Mouse (Mus musculus): Measurements from ENCODE around the gene Ppp1r13l. TPM values are rescaled to one million over a fixed set of nuclear protein-coding genes. Genes with fewer than 3 reads are reported as not detected.

Ppp1r13l gene
- total and polyA plus RNA-seq, 2 experiments, result 0.18 to 4.6 TPM

DNA sequence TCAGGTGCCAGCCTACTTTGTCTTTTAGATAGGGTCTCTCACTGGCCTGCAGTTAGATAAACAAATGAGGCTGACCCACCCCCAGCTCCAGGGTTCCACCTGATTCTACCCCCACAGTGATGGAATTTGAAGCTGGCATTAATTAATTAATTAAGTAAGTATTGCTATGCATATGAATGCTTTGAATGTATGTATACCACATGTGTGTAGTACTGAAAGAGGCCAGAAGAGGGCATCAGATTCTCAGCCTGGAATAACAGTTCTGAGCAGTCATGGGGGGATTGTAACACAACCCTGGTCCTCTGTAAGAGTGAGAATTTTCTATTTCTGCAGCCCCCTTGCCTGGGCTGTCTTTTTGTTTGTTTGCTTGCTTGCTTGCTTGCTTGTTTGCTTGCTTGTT is 31.1 kb upstream of the Ppp1r13l start:
- TF ChIP-seq CTCF (IDR thresholded peaks at IDR 0.05; ENCODE audit: low read depth, low read length) (peak; percentile 23; the same call in 1 of the 2 replicates), POLR2A (IDR thresholded peaks at IDR 0.05; ENCODE audit: extremely low read depth, insufficient read depth, low read length) (no peak)
- Histone ChIP-seq H3K4me1 (ENCODE audit: control insufficient read depth, insufficient read depth, low read length) (peaks cover 4% of the 10 kb centered on the region; the same call in 1 of the 2 replicates), H3K27me3 (ENCODE audit: control insufficient read depth, insufficient read depth, low read length) (no peaks in the 10 kb centered on the region), H3K79me2 (ENCODE audit: control insufficient read depth, insufficient read depth, low read length) (no peaks in the 10 kb centered on the region), H3K4me3 (ENCODE audit: insufficient read depth, low read depth, low read length) (no peak overlapping the region), H3K27ac (replicated peaks; ENCODE audit: insufficient read depth, low read depth, low read length) (no peak overlapping the region), H3K9ac (ENCODE audit: low read depth, low read length) (no peak overlapping the region), H3K36me3 (ENCODE audit: control insufficient read depth, insufficient read depth, low read length) (no peaks in the 10 kb centered on the region)
- no peak for DNase-seq (ENCODE audit: extremely low read depth, low read depth, low spot score)

DNA sequence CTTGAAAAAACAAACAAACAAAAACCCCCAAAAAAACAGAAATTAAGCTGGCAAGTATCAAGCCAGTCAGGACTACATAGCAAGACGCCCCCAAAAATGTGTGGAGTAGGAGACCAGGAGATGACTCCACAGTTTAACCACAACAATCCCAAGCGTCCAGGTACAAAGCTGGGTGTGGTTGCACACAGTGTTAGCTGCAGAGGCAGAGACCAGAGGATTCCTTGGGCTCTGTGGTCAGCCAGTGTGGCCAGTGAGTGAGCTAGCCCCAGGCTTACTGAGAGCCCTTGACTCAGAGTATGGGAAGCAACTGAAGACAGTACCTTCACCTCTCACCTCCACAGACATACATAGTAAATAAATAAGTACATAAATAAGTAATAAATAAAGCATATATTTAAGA is 27.6 kb upstream of the Ppp1r13l start:
- WGBS, result 90% methylated on average over 2 of the region's 2 CpGs
- no peak for DNase-seq (ENCODE audit: extremely low read depth, low read depth, low spot score)
- TF ChIP-seq POLR2A (IDR thresholded peaks at IDR 0.05; ENCODE audit: extremely low read depth, insufficient read depth, low read length), result no peak
- no peak for TF ChIP-seq CTCF (IDR thresholded peaks at IDR 0.05; ENCODE audit: low read depth, low read length)
- H3K27me3 ChIP-seq (ENCODE audit: control insufficient read depth, insufficient read depth, low read length), result no peaks in the 10 kb centered on the region
- H3K4me3 ChIP-seq (ENCODE audit: insufficient read depth, low read depth, low read length), result no peak overlapping the region
- no peaks in the 10 kb centered on the region for H3K36me3 ChIP-seq (ENCODE audit: control insufficient read depth, insufficient read depth, low read length)
- H3K9ac ChIP-seq (ENCODE audit: low read depth, low read length), result no peak overlapping the region
- peaks cover 4% of the 10 kb centered on the region; the same call in 1 of the 2 replicates for H3K4me1 ChIP-seq (ENCODE audit: control insufficient read depth, insufficient read depth, low read length)
- no peaks in the 10 kb centered on the region for H3K79me2 ChIP-seq (ENCODE audit: control insufficient read depth, insufficient read depth, low read length)
- no peak overlapping the region for H3K27ac ChIP-seq (replicated peaks; ENCODE audit: insufficient read depth, low read depth, low read length)

DNA sequence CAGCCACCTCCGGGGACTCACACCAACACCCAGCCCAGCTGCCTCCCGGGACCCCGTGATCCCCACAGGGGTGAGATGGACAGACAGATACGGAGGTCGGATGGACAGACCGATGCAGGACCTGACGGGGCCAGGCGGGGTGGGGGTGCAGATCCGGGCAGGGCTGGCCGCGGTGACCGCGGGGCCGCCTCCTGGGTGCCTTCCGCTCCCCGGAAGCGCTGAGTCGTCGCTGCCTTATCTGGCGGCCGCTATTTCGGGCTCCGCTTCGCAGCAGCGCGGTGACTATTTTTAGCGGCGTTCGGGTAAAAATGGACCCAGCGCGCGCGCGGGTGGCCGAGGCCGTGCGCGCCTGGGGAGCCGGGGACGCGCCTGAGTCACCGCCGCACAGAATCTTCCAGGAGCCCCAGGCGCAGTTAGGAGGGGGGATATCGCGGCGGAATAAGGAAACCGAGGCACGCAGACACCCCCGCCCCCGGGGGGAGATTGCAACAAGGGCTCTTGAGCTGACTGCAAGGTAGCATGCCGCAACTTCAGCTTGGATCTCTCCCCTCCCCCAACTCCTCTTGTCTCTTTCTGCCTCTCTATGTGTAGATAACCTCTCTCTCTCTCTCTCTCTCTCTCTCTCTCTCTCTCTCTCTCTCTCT is 26.7 kb upstream of the Ppp1r13l start:
- Histone ChIP-seq H3K79me2 (ENCODE audit: control insufficient read depth, insufficient read depth, low read length) (no peaks in the 10 kb centered on the region), H3K27ac (replicated peaks; ENCODE audit: insufficient read depth, low read depth, low read length) (peak overlapping the region; percentile 30), H3K36me3 (ENCODE audit: control insufficient read depth, insufficient read depth, low read length) (no peaks in the 10 kb centered on the region), H3K9ac (ENCODE audit: low read depth, low read length) (peak overlapping the region; percentile 76), H3K4me3 (ENCODE audit: insufficient read depth, low read depth, low read length) (peak overlapping the region; percentile 52), H3K4me1 (ENCODE audit: control insufficient read depth, insufficient read depth, low read length) (peaks cover 1% of the 10 kb centered on the region; the same call in 1 of the 2 replicates), H3K27me3 (ENCODE audit: control insufficient read depth, insufficient read depth, low read length) (no peaks in the 10 kb centered on the region)
- TF ChIP-seq POLR2A (IDR thresholded peaks at IDR 0.05; ENCODE audit: extremely low read depth, insufficient read depth, low read length) (no peak), CTCF (IDR thresholded peaks at IDR 0.05; ENCODE audit: low read depth, low read length) (no peak)
- under 1% methylated on average over 52 of the region's 52 CpGs for WGBS
- DNase-seq (ENCODE audit: extremely low read depth, low read depth, low spot score), result no peak

DNA sequence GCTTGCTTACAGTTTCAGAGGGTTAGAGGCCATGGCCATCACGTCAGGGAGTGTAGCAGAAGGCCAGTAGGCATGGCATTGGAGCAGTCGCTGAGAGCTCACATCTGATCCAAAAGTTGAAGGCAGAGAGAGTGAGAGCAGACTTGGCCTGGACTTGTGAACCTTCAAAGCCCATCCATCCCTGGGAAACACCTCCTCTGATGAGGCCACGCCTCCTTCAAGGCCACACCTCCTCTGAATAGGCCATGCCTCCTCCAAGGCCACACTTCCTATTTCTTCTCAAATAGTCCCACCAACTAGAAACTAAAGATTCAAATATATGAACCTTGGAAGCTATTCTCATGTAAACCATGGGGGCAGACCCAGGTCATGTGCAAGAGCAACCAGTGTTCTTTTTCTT is 24.0 kb upstream of the Ppp1r13l start:
- Histone ChIP-seq H3K4me1 (ENCODE audit: control insufficient read depth, insufficient read depth, low read length) (peaks cover 1% of the 10 kb centered on the region; the same call in 1 of the 2 replicates), H3K79me2 (ENCODE audit: control insufficient read depth, insufficient read depth, low read length) (no peaks in the 10 kb centered on the region), H3K27me3 (ENCODE audit: control insufficient read depth, insufficient read depth, low read length) (no peaks in the 10 kb centered on the region), H3K4me3 (ENCODE audit: insufficient read depth, low read depth, low read length) (no peak overlapping the region), H3K9ac (ENCODE audit: low read depth, low read length) (no peak overlapping the region), H3K36me3 (ENCODE audit: control insufficient read depth, insufficient read depth, low read length) (no peaks in the 10 kb centered on the region), H3K27ac (replicated peaks; ENCODE audit: insufficient read depth, low read depth, low read length) (no peak overlapping the region)
- 40% methylated on average over 3 of the region's 3 CpGs for WGBS
- TF ChIP-seq CTCF (IDR thresholded peaks at IDR 0.05; ENCODE audit: low read depth, low read length) (no peak), POLR2A (IDR thresholded peaks at IDR 0.05; ENCODE audit: extremely low read depth, insufficient read depth, low read length) (no peak)
- peak; percentile 65 for DNase-seq (ENCODE audit: extremely low read depth, low read depth, low spot score)

DNA sequence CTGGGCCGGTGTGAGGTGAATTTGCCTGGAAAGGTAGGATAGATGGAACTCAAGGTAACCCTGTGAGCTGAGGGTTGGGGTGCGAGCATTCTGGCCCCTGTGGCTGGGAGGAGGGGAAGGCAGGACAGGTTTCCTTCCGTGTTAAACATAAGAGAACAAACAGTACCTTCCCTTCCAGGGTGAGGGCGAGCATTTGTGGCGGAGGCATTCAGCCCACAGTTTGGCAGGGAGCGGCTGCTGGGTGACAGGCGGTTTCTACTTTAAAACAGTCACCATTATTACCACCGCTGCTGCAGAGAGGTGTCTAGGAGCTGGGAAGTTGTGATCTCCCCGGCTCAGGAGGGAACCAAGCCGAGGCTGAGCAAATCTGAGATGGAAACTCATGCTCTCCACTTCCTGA is 22.4 kb upstream of the Ppp1r13l start:
- no peak overlapping the region for H3K4me3 ChIP-seq (ENCODE audit: insufficient read depth, low read depth, low read length)
- no peak overlapping the region for H3K9ac ChIP-seq (ENCODE audit: low read depth, low read length)
- H3K27ac ChIP-seq (replicated peaks; ENCODE audit: insufficient read depth, low read depth, low read length), result no peak overlapping the region
- TF ChIP-seq CTCF (IDR thresholded peaks at IDR 0.05; ENCODE audit: low read depth, low read length) (no peak), POLR2A (IDR thresholded peaks at IDR 0.05; ENCODE audit: extremely low read depth, insufficient read depth, low read length) (no peak)
- peaks cover 1% of the 10 kb centered on the region; the same call in 1 of the 2 replicates for H3K4me1 ChIP-seq (ENCODE audit: control insufficient read depth, insufficient read depth, low read length)
- H3K27me3 ChIP-seq (ENCODE audit: control insufficient read depth, insufficient read depth, low read length), result 0 out of 2 replicates have a peak, but pooled peaks cover 2% of the 10 kb centered on the region
- H3K36me3 ChIP-seq (ENCODE audit: control insufficient read depth, insufficient read depth, low read length), result no peaks in the 10 kb centered on the region
- 78% methylated on average over 10 of the region's 10 CpGs for WGBS
- H3K79me2 ChIP-seq (ENCODE audit: control insufficient read depth, insufficient read depth, low read length), result no peaks in the 10 kb centered on the region
- DNase-seq (ENCODE audit: extremely low read depth, low read depth, low spot score), result no peak

DNA sequence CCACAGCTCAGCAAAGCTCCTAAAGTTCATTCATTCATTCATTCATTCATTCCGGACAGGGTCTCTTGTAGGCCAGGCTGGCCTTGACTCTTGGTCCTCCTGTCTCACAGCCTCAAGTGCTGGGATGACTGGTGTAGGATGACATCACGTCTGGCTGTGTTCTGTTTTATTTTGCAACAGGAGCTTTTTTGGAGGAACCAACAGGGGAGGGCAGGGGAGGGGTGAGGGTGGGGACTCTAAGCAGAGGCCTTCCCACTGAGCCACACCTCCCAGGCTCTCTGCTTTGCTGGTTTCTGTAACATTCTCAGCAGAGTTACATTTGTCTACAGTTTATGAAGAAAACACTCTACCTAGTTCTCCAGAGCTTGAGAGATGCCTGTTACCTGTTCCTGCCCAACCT is 21.5 kb upstream of the Ppp1r13l start:
- 52% methylated on average over 2 of the region's 2 CpGs for WGBS
- Histone ChIP-seq H3K36me3 (ENCODE audit: control insufficient read depth, insufficient read depth, low read length) (no peaks in the 10 kb centered on the region), H3K4me3 (ENCODE audit: insufficient read depth, low read depth, low read length) (no peak overlapping the region), H3K4me1 (ENCODE audit: control insufficient read depth, insufficient read depth, low read length) (peaks cover 1% of the 10 kb centered on the region; the same call in 1 of the 2 replicates), H3K27ac (replicated peaks; ENCODE audit: insufficient read depth, low read depth, low read length) (no peak overlapping the region), H3K79me2 (ENCODE audit: control insufficient read depth, insufficient read depth, low read length) (no peaks in the 10 kb centered on the region), H3K9ac (ENCODE audit: low read depth, low read length) (no peak overlapping the region), H3K27me3 (ENCODE audit: control insufficient read depth, insufficient read depth, low read length) (0 out of 2 replicates have a peak, but pooled peaks cover 2% of the 10 kb centered on the region)
- TF ChIP-seq CTCF (IDR thresholded peaks at IDR 0.05; ENCODE audit: low read depth, low read length), result no peak
- no peak for TF ChIP-seq POLR2A (IDR thresholded peaks at IDR 0.05; ENCODE audit: extremely low read depth, insufficient read depth, low read length)
- DNase-seq (ENCODE audit: extremely low read depth, low read depth, low spot score), result peak; percentile 42
